Mouse (Mus musculus): ENCODE results near the gene Mdp1. TPM values are rescaled to one million over a fixed set of nuclear protein-coding genes. Genes with fewer than 3 reads are reported as not detected.
A peak's percentile ranks its signal among the peaks of the same experiment; 100 is the strongest.

Mdp1 gene
- polyA plus RNA-seq, 1 experiment: 45.8 TPM

DNA sequence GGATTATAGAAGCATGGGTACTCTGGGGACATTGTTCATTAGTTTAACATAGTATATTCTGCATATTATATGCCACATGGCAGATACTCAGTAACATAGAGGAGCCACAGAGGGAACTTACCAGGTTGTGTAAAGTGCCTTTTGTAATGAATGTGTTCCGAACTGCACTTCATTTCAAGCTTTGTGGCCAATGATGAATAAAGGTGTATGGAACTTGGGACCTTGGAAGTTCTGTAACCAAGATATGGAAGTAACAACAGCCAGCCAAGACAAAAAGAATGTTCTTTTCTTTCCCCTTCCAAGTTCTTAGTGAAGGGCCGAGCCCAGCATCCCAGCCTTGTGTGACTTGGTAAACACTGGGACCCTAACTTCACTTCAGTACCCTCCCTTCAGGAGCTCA lies 10.4 kb downstream of the Mdp1 start, which contains the start of gene Tssk4:
Gene Tssk4 (plus strand): TSS at position 301 of the 400 bp plus-strand sequence.
- 98% methylated on average over 2 of the region's 2 CpGs for WGBS
- peaks cover 15% of the 10 kb centered on the region for H3K4me1 ChIP-seq (replicated peaks; ENCODE audit: control insufficient read depth, insufficient read depth, low read length)
- TF ChIP-seq POLR2A (IDR thresholded peaks at IDR 0.05; ENCODE audit: control insufficient read depth, extremely low read depth, insufficient read depth, low read length, poor library complexity): no peak
- no peak for TF ChIP-seq CTCF (IDR thresholded peaks at IDR 0.05; ENCODE audit: borderline replicate concordance, control insufficient read depth, extremely low read depth, insufficient read depth, low read length, poor library complexity)
- no peak within 1 kb of the TSS for H3K27ac ChIP-seq (ENCODE audit: control insufficient read depth, insufficient read depth, low read length)
- no peak for DNase-seq
- no peak within 1 kb of the TSS for H3K4me3 ChIP-seq (ENCODE audit: control insufficient read depth, insufficient read depth, low read length)
- H3K27me3 ChIP-seq (ENCODE audit: control insufficient read depth, insufficient read depth, low read length): no peaks in the 10 kb centered on the region
- H3K36me3 ChIP-seq (ENCODE audit: control insufficient read depth, insufficient read depth, low read length): no peaks in the 10 kb centered on the region

DNA sequence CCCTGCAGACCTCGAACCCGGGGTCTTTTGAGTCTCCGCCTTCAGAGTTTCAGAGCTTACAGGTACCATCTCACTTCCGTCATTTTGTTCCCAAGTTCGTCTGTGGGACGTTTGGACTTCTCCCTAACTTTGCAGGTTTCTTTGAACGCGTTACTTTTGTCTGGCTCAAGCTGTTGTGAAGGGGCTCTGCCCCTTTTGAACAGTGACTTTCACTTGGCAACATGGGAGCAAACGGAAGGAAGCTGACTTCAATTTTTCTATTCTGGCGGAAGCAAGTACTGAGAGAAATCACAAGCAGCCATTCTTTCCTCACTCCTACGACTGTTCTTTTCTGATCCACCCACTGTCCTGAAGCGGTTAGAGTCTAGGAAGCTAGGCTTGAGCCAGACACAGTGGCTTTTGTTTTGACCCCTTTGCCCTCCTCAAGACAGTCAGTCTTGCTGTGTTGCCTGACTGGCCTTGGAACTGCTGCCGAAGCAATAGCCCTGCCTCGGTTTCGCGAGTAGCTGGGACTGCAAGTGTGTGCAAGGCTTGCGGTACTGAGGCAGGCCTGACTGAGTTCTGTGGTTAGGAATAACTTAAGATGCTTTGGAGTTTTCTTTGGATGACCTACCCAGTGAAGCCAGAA lies 15.9 kb downstream of the Mdp1 start:
- Histone ChIP-seq H3K27ac (ENCODE audit: control insufficient read depth, insufficient read depth, low read length) (peak overlapping the region; percentile 31), H3K36me3 (ENCODE audit: control insufficient read depth, insufficient read depth, low read length) (no peaks in the 10 kb centered on the region; the same call in 1 of the 2 replicates), H3K4me3 (ENCODE audit: control insufficient read depth, insufficient read depth, low read length) (peak overlapping the region; percentile 65), H3K4me1 (replicated peaks; ENCODE audit: control insufficient read depth, insufficient read depth, low read length) (peaks cover 15% of the 10 kb centered on the region), H3K27me3 (ENCODE audit: control insufficient read depth, insufficient read depth, low read length) (no peaks in the 10 kb centered on the region)
- DNase-seq: peak; percentile 35
- no peak for TF ChIP-seq CTCF (IDR thresholded peaks at IDR 0.05; ENCODE audit: borderline replicate concordance, control insufficient read depth, extremely low read depth, insufficient read depth, low read length, poor library complexity)
- WGBS: 5% methylated on average over 17 of the region's 17 CpGs

DNA sequence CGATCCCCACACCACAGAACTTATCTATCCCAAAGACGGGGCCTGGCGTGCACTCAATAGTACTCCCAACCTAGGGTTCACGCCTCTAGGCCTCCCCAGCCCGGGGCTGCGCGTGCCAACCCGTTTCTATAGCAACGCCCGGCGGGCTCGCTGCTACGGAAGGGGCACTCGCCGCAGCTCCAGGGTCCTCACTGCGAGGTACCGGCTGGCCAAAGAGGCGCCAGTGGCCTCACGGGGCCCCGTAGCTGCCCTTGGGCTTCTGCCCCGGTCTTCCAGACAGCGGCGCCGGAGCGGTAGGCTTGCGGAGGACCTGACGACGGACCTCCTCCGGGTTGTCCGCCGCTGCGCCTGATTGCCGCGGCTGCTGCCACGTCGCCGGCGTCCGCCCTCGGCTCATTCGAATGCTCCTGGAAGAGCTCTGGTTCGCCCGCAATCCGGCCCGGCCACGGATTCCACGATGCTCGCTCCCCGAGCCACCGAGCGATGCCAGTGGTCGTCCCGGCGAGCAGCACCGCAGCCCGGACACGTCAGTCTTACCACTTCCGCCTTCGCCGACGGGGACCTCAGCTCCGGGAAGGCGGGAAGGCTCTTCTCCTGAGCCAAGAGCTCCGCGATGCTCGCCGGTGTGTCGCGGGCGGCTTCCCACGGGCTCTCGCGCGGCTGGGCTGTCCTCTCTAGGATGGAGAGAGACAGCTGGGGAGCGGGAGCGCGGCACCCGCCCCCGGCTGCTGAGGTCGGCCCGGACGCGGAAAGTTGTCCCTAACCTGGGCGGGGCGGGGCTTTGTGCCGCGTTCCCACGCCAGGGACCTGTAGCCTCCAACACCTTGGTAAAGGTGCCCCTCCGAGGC lies 17.0 kb downstream of the Mdp1 start, which contains the start of gene Tm9sf1:
Gene Tm9sf1 (minus strand): TSS at position 747 of the 848 bp plus-strand sequence.
- no peaks in the 10 kb centered on the region for H3K27me3 ChIP-seq (ENCODE audit: control insufficient read depth, insufficient read depth, low read length)
- DNase-seq: peak; percentile 83
- H3K36me3 ChIP-seq (ENCODE audit: control insufficient read depth, insufficient read depth, low read length): no peaks in the 10 kb centered on the region; the same call in 1 of the 2 replicates
- peak within 1 kb of the TSS; percentile 65 for H3K4me3 ChIP-seq (ENCODE audit: control insufficient read depth, insufficient read depth, low read length)
- WGBS: under 1% methylated on average over 89 of the region's 89 CpGs
- peaks cover 15% of the 10 kb centered on the region for H3K4me1 ChIP-seq (replicated peaks; ENCODE audit: control insufficient read depth, insufficient read depth, low read length)
- peak within 1 kb of the TSS; percentile 31 for H3K27ac ChIP-seq (ENCODE audit: control insufficient read depth, insufficient read depth, low read length)
- peak; percentile 51; the same call in 1 of the 2 replicates for TF ChIP-seq CTCF (IDR thresholded peaks at IDR 0.05; ENCODE audit: borderline replicate concordance, control insufficient read depth, extremely low read depth, insufficient read depth, low read length, poor library complexity)
- peak; percentile 56; the same call in 1 of the 2 replicates for TF ChIP-seq POLR2A (IDR thresholded peaks at IDR 0.05; ENCODE audit: control insufficient read depth, extremely low read depth, insufficient read depth, low read length, poor library complexity)

DNA sequence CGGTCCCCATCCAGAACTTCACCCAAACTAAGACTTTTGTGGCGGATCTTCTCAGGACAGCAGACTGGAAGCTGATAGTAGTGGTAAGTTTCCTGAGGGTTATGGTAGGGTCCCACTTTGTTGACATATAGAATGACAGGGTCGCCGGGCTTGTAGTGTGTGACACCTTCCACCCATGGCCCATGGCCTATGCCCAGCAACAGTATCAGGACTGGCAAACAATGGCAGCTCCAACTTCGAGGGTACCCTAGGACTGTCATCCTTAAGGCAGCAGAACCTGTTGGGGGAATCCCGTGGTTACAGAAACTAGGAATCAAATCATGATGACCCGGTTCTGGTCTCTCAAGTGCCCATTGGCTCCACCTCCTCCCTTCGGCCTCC lies 17.6 kb downstream of the Mdp1 start:
- TF ChIP-seq POLR2A (IDR thresholded peaks at IDR 0.05; ENCODE audit: control insufficient read depth, extremely low read depth, insufficient read depth, low read length, poor library complexity): no peak
- no peak for TF ChIP-seq CTCF (IDR thresholded peaks at IDR 0.05; ENCODE audit: borderline replicate concordance, control insufficient read depth, extremely low read depth, insufficient read depth, low read length, poor library complexity)
- no peak for DNase-seq
- no peak overlapping the region for H3K27ac ChIP-seq (ENCODE audit: control insufficient read depth, insufficient read depth, low read length)
- H3K27me3 ChIP-seq (ENCODE audit: control insufficient read depth, insufficient read depth, low read length): no peaks in the 10 kb centered on the region
- WGBS: 24% methylated on average over 8 of the region's 8 CpGs
- no peaks in the 10 kb centered on the region; the same call in 1 of the 2 replicates for H3K36me3 ChIP-seq (ENCODE audit: control insufficient read depth, insufficient read depth, low read length)
- H3K4me3 ChIP-seq (ENCODE audit: control insufficient read depth, insufficient read depth, low read length): peak overlapping the region; percentile 65
- peaks cover 15% of the 10 kb centered on the region for H3K4me1 ChIP-seq (replicated peaks; ENCODE audit: control insufficient read depth, insufficient read depth, low read length)

DNA sequence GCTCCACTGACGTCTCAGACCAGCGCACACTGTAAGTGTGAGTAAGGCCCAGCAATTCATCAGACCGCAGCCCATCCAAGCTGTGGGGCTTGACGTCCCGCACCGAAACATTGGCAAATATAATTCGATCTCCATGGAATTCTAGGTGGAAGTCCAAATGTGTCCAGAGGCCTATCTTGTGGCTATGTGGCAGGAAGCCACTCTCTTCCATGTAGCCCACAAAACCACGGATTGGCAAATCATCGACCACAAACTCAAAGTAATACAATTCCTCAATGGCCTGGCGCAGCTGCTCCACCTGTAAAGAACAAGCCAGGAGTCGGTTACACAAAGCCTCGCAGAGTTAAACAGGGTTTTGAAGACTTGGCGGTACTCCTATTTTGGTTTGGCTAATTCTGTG lies 19.0 kb downstream of the Mdp1 start:
- DNase-seq: no peak
- Histone ChIP-seq H3K4me1 (replicated peaks; ENCODE audit: control insufficient read depth, insufficient read depth, low read length) (peaks cover 15% of the 10 kb centered on the region), H3K27ac (ENCODE audit: control insufficient read depth, insufficient read depth, low read length) (no peak overlapping the region), H3K27me3 (ENCODE audit: control insufficient read depth, insufficient read depth, low read length) (no peaks in the 10 kb centered on the region), H3K4me3 (ENCODE audit: control insufficient read depth, insufficient read depth, low read length) (no peak overlapping the region), H3K36me3 (ENCODE audit: control insufficient read depth, insufficient read depth, low read length) (no peaks in the 10 kb centered on the region; the same call in 1 of the 2 replicates)
- TF ChIP-seq POLR2A (IDR thresholded peaks at IDR 0.05; ENCODE audit: control insufficient read depth, extremely low read depth, insufficient read depth, low read length, poor library complexity): no peak
- TF ChIP-seq CTCF (IDR thresholded peaks at IDR 0.05; ENCODE audit: borderline replicate concordance, control insufficient read depth, extremely low read depth, insufficient read depth, low read length, poor library complexity): no peak
- 78% methylated on average over 13 of the region's 13 CpGs for WGBS

DNA sequence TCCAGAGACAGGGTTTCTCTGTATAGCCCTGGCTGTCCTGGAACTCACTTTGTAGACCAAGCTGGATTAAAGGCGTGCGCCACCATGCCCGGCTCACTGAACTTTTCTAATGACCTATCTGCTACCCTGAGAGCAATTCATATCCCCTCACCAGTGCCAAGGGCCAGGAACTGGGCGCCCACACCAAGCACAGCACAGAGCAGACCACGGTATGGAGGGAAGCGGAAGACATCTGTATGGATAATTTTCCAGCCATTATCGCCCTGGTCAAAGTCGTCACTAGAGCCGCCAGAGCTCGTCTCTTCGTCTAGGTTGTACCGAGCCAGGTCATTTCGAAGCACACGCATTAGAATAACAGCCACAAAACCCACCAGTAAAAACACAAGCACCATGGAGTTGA lies 19.5 kb downstream of the Mdp1 start:
- WGBS: 96% methylated on average over 14 of the region's 14 CpGs
- H3K27me3 ChIP-seq (ENCODE audit: control insufficient read depth, insufficient read depth, low read length): no peaks in the 10 kb centered on the region
- no peak overlapping the region for H3K4me3 ChIP-seq (ENCODE audit: control insufficient read depth, insufficient read depth, low read length)
- no peaks in the 10 kb centered on the region; the same call in 1 of the 2 replicates for H3K36me3 ChIP-seq (ENCODE audit: control insufficient read depth, insufficient read depth, low read length)
- no peak for DNase-seq
- peaks cover 15% of the 10 kb centered on the region for H3K4me1 ChIP-seq (replicated peaks; ENCODE audit: control insufficient read depth, insufficient read depth, low read length)
- no peak overlapping the region for H3K27ac ChIP-seq (ENCODE audit: control insufficient read depth, insufficient read depth, low read length)
- no peak for TF ChIP-seq POLR2A (IDR thresholded peaks at IDR 0.05; ENCODE audit: control insufficient read depth, extremely low read depth, insufficient read depth, low read length, poor library complexity)
- no peak for TF ChIP-seq CTCF (IDR thresholded peaks at IDR 0.05; ENCODE audit: borderline replicate concordance, control insufficient read depth, extremely low read depth, insufficient read depth, low read length, poor library complexity)

Measured in thymus, adult 2 months (tissue).